Mouse (Mus musculus) urinary bladder, adult 2 months (tissue): Measurements from ENCODE around the gene Hist1h2ai. TPM values are rescaled to one million over a fixed set of nuclear protein-coding genes. Genes with fewer than 3 reads are reported as not detected.
"Not testable (repeated sequence)": the region's sequence is repeated elsewhere in the genome, so short reads cannot be mapped to it uniquely, and the experiment has no call there.

Source experiments
- DNase-seq: peaks from one replicate; pipeline ENCODE4 v3.0.0; 2022; ENCODE audit warnings: low spot score
- polyA plus RNA-seq: library from polyadenylated mRNA; depleted of rRNA; stranded (reverse); fragments of >200 nt; gene quantifications from 2 replicates; pipeline ENCODE4 v1.2.3, GENCODE M21; 2012

Hist1h2ai gene
- polyA plus RNA-seq, 1 experiment, result not detected

DNA sequence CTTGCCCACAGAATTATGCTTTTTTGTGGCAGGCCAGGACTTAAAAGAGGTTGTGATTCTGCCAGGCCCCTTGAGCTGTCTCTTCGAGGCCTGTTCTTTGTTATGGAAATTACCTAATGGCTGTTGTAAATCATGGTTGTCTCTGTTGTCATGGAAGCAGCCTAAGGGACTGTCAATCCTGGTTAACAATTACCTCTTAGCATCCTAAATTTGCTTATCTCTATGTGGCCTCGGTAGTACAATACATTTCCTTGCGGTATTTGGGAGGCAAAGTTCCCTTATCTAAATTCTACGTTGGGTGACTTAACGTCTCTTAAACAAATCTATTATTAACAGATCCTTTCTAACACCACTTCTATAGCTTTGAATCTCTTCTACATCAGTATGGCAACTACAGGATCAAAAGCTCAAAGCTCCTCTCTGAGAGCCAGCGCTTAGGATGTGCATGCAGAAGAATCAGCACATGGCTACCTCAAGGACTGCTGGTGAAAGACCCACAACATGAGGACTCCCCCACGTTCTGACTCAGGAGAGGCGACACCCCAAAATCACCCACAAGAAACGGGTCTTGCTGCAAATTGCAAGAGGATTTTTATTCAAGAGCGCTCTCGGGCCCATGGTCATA is 11.8 kb downstream of the Hist1h2ai start:
- DNase-seq, result no peak

DNA sequence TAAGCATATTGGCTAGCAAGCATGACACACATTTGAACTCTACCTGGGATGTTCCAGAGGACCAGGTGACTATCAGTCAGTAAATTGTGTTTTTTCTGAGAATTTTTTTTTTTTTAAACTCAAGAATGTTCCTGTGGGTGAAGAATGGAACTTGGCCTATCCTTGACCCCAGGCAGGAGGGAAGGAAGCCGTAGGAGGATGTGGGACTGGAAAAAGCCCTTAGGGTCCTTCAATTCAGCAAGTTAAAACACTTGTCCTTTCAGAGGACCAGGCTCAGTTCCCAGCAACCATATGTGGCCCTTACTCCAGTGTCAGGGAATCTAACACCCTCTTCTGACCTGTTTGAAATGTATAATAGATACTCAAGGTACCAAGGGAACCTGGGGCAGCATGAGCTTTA is 13.3 kb downstream of the Hist1h2ai start:
- DNase-seq, result no peak

DNA sequence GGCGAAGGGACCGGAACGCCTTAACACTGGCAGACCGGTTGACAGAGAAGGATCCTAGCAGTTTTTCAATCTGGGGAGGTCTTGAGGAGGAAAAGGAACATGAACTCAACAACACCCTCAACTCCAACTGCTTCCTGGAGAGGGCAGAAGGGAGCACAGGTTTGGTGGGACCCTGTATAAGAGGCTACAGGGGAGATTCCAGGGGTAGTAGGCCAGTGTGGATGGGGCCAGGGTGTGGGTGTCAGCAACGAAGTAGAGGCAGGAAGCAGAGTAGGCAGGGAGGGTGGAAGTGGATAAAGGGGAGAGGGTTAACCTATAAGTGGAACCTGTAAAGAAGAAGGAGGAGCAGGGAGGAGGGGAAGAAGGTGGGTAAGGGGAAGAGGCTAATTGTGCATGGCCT is 17.2 kb downstream of the Hist1h2ai start:
- DNase-seq, result no peak

DNA sequence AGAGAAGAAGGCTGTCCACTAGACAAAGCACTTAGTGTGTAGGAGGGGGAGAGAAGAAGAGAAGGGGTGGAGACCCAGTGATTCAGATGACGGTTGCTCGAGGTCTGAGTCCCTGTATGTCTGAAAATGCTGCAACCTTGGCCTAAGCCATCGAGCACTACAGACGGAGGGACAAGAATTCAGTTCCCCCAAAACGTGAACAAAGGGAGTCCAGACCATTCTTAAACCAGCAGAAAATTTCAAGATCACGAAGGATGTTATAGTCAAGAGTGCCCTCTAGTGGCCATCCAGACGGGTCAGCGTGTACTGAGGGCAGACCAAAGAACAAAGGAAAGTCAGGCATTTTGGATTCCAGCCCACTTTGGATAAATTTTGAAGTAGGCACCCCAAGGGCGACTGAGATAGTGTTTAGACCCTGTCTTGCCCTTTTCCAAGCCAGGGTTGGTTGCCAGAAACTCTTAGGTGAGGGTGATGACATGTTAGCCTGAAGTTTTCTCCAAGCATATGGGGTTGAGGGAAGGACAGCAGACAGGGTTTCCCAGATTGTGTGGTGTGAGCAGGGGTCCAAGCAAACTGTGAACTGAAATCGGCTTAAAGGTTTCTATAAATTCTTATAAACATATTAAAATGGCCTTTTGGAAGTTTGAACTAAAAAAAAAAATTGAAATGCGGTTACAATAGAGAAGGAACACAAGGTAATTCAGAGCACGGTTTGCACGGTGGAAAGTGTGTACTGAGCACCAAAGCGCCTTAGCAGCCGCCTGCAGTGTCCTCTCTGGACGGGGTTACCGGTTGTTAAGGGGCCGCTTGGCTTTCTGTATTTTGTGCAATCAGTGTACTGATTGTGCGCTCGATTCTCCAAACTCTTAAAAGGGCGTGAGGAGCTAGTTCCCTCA is 18.0 kb downstream of the Hist1h2ai start:
- DNase-seq, result no peak

DNA sequence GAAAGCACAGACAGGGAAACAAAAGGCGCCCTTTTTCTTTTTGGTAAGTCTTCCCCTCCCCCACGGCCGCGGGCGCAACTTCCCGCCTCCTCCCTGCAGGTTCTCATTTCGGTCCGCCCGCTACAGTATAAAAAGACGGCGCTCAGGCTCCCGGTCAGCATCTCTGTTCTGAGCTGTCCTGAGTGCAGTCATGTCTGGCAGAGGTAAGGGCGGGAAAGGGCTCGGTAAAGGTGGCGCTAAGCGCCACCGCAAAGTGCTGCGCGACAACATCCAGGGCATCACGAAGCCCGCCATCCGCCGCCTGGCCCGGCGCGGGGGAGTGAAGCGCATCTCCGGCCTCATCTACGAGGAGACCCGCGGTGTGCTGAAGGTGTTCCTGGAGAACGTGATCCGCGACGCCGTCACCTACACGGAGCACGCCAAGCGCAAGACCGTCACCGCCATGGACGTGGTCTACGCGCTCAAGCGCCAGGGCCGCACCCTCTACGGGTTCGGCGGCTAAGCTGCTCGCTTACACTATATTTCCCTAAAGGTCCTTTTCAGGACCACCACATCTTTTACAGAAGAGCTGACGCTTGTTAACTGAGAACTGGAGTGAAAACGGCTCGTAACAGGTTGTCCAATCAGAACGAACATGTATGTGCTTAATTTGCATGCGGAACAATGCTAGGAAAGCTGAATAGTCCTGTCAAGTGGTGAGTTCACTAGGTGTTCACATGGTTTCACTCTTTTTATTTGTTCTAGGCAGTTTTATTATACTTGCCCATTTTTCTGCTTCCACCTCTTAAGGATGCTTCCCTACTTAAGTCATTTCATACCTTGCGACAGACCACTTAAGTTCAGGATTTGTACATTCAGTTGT is 18.9 kb downstream of the Hist1h2ai start, which contains the start of gene Hist1h4j:
TSS of gene Hist1h4j (plus strand) at position 159 of the 862 bp plus-strand sequence.
- peak; percentile 46 for DNase-seq

DNA sequence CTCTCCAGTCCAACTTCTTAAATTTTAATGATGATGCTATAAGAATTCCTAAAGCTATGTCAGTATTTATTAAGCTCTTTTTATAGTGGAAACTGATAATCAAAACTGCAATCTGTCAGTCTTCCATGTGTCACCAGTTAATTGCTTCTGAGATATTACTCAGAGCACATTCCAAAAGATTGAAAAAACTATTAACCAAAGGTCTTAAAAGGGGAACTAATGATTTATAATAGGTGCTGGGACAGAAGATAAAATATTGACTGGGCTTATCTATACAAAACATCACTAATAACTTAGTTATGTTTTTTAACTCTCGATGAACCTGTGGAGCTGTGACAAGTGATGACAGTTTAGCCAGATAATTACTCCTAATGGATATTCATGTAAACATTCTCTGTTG is 28.8 kb downstream of the Hist1h2ai start:
- no peak for DNase-seq

DNA sequence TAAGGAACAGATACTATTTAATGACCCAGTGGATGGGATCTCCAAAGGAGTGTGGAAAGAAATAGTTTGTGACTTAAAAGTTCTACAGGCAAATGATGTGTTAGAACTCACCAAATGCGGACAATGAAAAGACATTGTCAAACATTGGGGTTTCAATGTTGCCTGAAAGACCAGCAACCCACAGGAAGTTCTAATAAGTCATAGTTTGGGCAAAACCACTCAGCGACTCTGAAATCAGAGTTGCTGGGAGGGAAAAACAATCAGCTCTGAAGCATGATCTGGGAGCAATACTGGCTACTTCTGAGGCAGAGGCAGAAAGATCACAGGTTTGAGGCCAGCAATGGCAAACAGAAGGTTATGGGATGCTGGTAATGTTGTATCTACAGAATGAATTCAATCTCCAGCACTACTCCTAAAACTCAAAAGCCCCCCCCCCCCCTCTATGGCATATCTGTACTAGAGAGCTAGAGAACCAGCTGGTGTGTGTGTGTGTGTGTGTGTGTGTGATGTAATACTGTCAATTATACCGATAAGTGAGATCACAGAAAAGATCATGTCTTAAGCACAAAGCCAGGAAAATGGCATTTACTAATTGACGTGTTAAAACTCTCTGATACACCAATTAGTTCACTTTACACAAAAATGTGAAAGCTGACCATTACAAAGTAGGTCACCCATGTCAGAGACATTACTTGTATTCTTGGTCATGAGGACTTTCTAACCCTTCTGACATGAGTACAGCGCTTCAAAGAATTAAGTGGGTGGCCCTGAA is 33.4 kb downstream of the Hist1h2ai start:
- no peak for DNase-seq

DNA sequence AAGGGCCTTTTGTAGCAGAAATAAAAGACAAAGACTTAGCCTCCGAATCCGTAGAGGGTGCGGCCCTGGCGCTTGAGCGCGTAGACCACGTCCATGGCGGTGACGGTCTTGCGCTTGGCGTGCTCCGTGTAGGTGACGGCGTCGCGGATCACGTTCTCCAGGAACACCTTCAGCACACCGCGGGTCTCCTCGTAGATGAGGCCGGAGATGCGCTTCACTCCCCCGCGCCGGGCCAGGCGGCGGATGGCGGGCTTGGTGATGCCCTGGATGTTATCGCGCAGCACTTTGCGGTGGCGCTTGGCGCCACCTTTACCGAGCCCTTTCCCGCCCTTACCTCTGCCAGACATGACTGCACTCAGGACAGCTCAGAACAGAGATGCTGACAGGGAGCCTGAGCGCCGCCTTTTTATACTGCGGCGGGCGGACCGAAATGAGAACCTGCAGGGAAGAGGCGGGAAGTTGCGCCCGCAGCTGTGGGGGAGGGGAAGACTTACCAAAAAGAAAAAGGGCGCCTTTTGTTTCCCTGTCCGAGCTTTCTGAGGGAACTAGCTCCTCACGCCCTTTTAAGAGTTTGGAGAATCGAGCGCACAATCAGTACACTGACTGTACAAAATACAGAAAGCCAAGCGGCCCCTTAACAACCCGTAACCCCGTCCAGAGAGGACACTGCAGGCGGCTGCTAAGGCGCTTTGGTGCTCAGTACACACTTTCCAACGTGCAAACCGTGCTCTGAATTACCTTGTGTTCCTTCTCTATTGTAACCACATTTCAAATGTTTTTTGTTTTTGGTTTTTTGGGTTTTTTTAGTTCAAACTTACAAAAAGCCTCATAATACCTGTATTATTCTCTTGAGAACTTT is 34.2 kb downstream of the Hist1h2ai start, which contains the start of gene Hist1h4k:
TSS of gene Hist1h4k (minus strand) at position 347 of the 859 bp plus-strand sequence.
- peak; percentile 73 for DNase-seq

DNA sequence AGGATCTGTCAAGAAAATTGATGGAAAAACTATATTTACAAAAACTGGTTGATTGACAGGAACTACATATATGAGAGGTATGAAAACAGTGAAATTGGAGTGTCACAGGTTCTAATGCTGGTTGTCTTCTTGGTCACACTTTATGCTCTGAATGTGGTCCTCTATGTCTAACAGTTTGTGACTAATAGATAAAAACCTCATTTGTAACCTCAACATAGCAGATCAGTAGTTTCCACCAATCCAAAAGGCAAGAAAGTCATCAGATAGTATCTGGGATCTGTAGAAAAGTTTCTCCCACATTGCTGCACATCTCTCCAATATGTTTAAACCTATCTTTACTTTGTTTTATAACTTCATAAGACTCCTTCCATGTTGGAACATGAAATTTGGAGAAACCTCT is 35.2 kb downstream of the Hist1h2ai start:
- no peak for DNase-seq

DNA sequence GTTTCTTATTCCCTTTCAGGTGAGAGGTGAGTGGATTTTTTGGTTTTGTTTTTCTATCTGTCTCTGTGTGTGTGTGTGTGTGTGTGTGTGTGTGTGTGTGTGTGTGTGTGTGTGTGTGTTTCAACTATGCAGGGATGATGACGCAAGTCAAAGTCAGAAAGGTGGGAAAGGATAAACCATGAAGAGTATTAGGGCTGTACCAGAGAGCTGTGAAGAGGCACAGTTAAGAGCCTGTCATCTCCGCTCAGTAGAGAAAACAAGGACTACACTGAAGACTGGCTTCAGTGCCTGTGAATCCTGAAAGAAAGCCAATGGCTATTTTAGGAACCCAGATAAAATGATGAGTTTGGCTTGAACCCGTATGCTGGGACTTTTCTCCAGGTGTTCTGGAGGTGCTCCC is 35.6 kb downstream of the Hist1h2ai start:
- DNase-seq, result no peak

DNA sequence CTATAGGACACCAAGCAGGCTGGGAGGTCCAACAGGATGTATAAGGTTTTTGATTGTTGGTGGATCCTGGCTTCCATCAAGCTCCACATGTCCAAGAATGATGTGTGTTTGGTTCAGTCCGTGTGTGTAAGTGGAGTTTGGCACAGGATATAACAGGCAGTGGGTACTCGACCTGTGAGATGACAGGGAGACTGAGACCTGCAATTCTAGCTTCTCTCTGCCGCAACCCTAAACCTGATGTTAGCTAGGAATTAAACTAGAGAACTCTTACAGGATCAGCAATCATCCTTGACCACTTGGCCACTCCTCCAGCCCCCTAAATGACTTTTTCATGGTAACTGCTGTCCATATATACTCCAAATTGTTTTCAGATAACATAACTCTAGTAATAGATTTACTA is 36.1 kb downstream of the Hist1h2ai start:
- no peak for DNase-seq

DNA sequence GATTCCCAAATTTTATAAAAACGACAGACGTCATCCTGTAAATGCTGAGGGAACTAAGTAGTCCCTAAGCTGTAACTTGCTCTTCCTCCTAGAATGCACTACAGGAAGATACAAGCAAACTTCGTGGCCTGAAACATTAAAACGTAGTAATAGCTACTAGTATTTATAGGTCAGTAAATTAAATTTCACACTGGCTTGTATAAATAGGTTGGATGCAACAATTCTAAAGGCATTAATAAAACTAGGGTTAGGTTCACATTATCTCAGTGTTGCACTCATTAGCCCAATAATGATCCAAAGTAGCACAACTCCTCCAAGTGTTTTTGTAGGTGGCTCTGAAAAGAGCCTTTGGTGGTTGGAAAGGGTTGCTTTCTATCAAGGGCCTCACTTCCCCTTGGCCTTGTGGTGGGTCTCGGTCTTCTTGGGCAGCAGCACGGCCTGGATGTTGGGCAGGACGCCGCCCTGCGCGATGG is 36.9 kb downstream of the Hist1h2ai start:
- no peak for DNase-seq

DNA sequence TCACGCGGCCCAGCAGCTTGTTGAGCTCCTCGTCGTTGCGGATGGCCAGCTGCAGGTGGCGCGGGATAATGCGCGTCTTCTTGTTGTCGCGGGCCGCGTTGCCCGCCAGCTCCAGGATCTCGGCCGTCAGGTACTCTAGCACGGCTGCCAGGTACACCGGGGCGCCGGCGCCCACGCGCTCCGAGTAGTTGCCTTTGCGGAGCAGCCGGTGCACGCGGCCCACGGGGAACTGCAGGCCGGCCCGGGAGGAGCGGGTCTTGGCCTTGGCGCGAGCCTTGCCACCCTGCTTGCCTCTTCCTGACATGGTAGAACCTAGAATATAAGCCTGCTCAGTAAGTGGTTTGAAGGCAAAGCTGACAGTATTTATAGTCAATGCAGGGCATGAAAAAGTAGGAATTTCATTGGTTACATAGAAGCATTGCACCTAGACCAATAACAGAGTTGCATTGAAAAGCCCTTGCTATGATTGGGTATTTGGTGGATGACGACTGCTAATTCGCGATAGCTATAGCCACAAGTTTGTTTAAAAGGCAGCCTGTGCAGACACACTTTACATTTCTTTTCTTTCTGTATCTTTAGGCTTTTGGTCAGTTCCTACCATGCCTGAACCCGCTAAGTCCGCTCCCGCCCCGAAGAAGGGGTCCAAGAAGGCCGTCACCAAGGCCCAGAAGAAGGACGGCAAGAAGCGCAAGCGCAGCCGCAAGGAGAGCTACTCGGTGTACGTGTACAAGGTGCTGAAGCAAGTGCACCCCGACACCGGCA is 37.5 kb downstream of the Hist1h2ai start, which contains the start of the genes Hist1h2ak and Hist1h2bn:
TSS of gene Hist1h2ak (minus strand) at position 304 of the 762 bp plus-strand sequence.
TSS of gene Hist1h2bn (plus strand) at position 600 of the 762 bp plus-strand sequence.
- peak; percentile 34 for DNase-seq

DNA sequence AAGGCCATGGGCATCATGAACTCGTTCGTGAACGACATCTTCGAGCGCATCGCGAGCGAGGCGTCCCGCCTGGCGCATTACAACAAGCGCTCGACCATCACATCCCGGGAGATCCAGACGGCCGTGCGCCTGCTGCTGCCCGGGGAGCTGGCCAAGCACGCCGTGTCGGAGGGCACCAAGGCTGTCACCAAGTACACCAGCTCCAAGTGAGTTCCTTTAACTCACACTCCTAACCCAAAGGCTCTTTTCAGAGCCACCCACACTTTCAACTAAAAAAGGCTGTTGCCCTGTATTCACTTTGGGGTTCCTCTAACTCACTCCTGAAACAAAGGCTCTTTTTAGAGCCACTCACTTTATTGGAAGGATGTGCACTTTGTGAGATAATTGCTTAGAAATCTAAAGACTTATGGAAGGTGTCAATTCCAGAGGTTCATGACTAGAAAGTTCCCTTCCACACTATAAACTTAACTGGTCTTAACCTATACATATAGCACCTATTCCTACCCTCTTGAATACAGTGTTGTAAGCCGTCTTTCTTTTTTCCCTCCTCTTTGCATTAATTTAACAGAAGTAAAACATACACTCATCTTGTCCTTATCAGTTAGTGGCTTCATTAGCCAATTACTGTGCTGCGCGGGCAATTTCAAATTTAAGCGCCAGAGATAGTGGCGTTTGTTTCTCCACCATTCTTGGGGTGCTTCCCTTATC is 38.2 kb downstream of the Hist1h2ai start:
- DNase-seq, result not testable (repeated sequence)

DNA sequence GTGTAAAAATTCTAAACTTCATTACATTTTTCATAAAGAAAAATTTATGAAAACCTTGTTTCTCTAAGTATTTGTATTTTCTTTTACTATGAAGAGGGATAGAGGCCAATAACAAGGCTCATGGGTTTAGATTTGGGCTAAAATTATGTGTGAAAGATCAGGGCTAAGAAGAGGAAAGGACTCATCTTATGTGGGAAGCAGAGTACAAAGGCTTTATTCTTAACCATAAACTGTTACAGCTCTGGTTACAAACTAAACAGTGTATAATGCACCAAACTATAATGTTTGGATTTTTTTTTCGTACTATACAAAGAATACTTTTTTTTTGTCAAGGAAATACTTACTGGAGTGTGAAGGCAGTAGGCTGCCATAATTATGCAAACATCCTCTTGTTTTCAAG is 39.5 kb downstream of the Hist1h2ai start:
- no peak for DNase-seq
